Mouse (Mus musculus): ENCODE measurements around the gene Epb42.
A peak's percentile ranks its signal among the peaks of the same experiment; 100 is the strongest.

DNA sequence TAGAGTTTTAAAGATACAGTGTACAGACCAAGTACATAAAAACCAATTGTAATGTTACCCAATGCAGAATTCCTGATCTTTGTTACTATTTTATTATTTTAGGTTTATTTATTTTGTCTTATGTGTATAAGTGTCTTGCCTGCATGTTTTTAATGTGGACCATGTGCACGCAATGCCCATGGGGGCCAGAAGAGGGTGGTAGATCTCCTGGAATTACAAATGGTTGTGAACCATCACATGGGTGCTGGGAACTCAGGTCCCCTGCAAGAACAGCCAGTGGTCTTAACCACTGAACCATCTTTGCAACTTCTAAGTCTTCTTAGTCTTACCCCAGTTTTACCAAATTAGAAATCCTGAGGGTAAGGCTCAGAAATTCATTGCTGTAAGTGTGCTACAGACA, 51.6 kb downstream of the Epb42 start:
- peak; percentile 21; the same call in 1 of the 2 replicates for TF ChIP-seq CTCF (IDR thresholded peaks at IDR 0.05; ENCODE audit: insufficient read depth, low read length)
- no peak for TF ChIP-seq POLR2A (IDR thresholded peaks at IDR 0.05; ENCODE audit: borderline replicate concordance, extremely low read depth, low read depth, low read length)
